Mouse (Mus musculus) lung, postnatal 0 days (tissue): Measurements from ENCODE around the gene Tbc1d2b. TPM values are rescaled to one million over a fixed set of nuclear protein-coding genes. Genes with fewer than 3 reads are reported as not detected.

Source experiments
- ATAC-seq: fragments of 200-750 bp; cut with Nextera tagmentation; 2 replicates; pipeline ENCODE4 v1.8.0; 2017; ENCODE audit warnings: moderate library complexity
- DNase-seq: peaks from one replicate; pipeline ENCODE4 v3.0.0-alpha.2; 2016; ENCODE audit warnings: low spot score
- H3K27ac ChIP-seq: fragments of 300-500 bp; sonication (generic); 2 replicates; pipeline ENCODE4 v1.5.1; 2014; ENCODE audit warnings: antibody characterized with exemption, mild to moderate bottlenecking, low read length, mixed read lengths
- H3K27me3 ChIP-seq: fragments of 300-500 bp; sonication (generic); replicated peaks from 2 replicates; pipeline ENCODE4 v1.6.1; 2014; ENCODE audit warnings: low read length, mixed read lengths; ENCODE audit not compliant: insufficient read depth
- H3K36me3 ChIP-seq: fragments of 300-500 bp; sonication (generic); 2 replicates; pipeline ENCODE4 v1.6.1; 2014; ENCODE audit warnings: low read length, mixed read lengths; ENCODE audit not compliant: insufficient read depth
- H3K4me1 ChIP-seq: fragments of 300-500 bp; sonication (generic); 2 replicates; pipeline ENCODE4 v1.6.1; 2014; ENCODE audit warnings: antibody characterized with exemption, low read depth, low read length, mixed read lengths; ENCODE audit not compliant: insufficient read depth
- H3K4me2 ChIP-seq: fragments of 300-500 bp; sonication (generic); replicated peaks from 2 replicates; pipeline ENCODE4 v1.6.1; 2014; ENCODE audit warnings: low read depth, mild to moderate bottlenecking, low read length, moderate library complexity, mixed read lengths
- H3K4me3 ChIP-seq: fragments of 300-500 bp; sonication (generic); 2 replicates; pipeline ENCODE4 v1.5.1; 2014; ENCODE audit warnings: low read depth, low read length
- H3K9ac ChIP-seq: fragments of 300-500 bp; sonication (generic); replicated peaks from 2 replicates; pipeline ENCODE4 v1.6.1; 2014; ENCODE audit warnings: low read depth, mild to moderate bottlenecking
- H3K9me3 ChIP-seq: fragments of 300-500 bp; sonication (generic); 2 replicates; pipeline ENCODE4 v1.6.1; 2016; ENCODE audit warnings: low read length, mixed read lengths
- CTCF ChIP-seq: IDR thresholded peaks from 2 replicates; pipeline ENCODE4 v1.5.1; 2016; ENCODE audit warnings: antibody characterized with exemption, mild to moderate bottlenecking
- EP300 ChIP-seq: IDR thresholded peaks from 2 replicates; pipeline ENCODE4 v1.6.1; 2016; ENCODE audit warnings: antibody characterized with exemption, mild to moderate bottlenecking, control low read depth
- WGBS: fragments of 180-500 bp; shearing (Covaris S2); extraction: QIAGEN DNeasy Blood & Tissue Kit; methylation state at CpG from one replicate; pipeline ENCODE4 v1.1.7; 2014; 5-methylcytosine and 5-hydroxymethylcytosine counted together
- polyA plus RNA-seq: library from polyadenylated mRNA; unstranded; fragments of >200 nt; fragmentation: Nextera tagmentation; extraction: Ambion mirVana; gene quantifications from 2 replicates; pipeline ENCODE4 v1.2.1, GENCODE M21; 2015

Gene Tbc1d2b
- polyA plus RNA-seq, 1 experiment from 2014 or later = 9.5 TPM

DNA sequence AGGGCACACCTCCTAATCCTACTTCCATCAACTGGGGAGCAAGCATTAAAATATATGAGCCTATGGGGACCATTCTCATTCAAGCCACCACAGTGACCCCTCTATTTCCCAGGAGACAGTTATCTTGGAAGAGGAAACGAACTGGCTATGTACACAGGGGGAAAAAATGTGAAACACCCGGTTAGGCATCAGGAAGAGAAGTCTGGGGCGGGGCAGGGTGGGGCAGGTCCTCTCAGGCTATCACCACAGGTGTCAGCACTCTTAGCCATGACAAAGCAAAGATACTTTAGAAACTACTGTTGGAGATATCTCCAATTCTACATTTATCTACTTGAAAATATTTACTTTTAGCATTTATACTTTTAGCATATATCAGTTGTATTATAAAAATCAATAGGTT, 8.5 kb downstream of the Tbc1d2b start:
- WGBS = 52% methylated on average over 3 of the region's 3 CpGs
- Histone ChIP-seq H3K4me2 (no peak overlapping the region), H3K4me1 (peaks cover 24% of the 10 kb centered on the region), H3K27ac (no peak overlapping the region), H3K27me3 (no peaks in the 10 kb centered on the region), H3K9me3 (no peaks in the 10 kb centered on the region), H3K36me3 (0 out of 2 replicates have a peak, but pooled peaks cover 5% of the 10 kb centered on the region), H3K4me3 (no peak overlapping the region), H3K9ac (no peak overlapping the region)
- DNase-seq (no peak), ATAC-seq (no peak)
- no peak for TF ChIP-seq CTCF

- H3K9me3 ChIP-seq = no peaks in the 10 kb centered on the region
- 37% methylated on average over 13 of the region's 13 CpGs for WGBS
- H3K27me3 ChIP-seq = no peaks in the 10 kb centered on the region
- DNase-seq (no peak), ATAC-seq (peak; percentile 29)
- TF ChIP-seq CTCF = no peak
- no peak for TF ChIP-seq EP300
- H3K4me3 ChIP-seq = no peak overlapping the region
- no peak overlapping the region for H3K9ac ChIP-seq
- no peak overlapping the region for H3K4me2 ChIP-seq
- no peak overlapping the region for H3K27ac ChIP-seq
- peaks cover 29% of the 10 kb centered on the region for H3K4me1 ChIP-seq
- H3K36me3 ChIP-seq = 0 out of 2 replicates have a peak, but pooled peaks cover 5% of the 10 kb centered on the region
Measured at GRCm38 (mm10) chr9:90260600-90261375, 9.8 kb downstream of the Tbc1d2b start.

DNA sequence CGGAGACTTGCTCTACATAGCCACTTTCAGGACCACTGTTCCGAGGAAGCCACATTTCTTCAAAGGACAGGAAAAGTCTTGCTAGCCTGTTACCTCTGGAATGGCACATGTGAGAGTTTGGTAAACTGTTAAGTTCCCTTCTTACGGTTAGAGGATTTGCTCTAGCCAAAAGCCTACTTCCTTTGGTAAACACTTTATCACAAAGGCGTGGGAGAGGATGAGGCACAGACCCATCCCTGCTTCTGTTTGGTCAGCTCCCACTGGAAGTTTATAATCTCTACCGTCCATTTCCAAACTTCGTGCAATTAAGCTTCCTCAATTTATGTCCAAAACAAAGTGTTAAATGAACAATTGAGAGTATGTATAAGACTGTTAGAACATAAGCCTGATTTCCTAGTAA, 10.5 kb downstream of the Tbc1d2b start:
- TF ChIP-seq EP300 = no peak
- TF ChIP-seq CTCF = no peak
- H3K4me2 ChIP-seq = no peak overlapping the region
- H3K9me3 ChIP-seq = no peaks in the 10 kb centered on the region
- no peak overlapping the region for H3K4me3 ChIP-seq
- ATAC-seq (no peak), DNase-seq (no peak)
- no peaks in the 10 kb centered on the region for H3K27me3 ChIP-seq
- 0 out of 2 replicates have a peak, but pooled peaks cover 5% of the 10 kb centered on the region for H3K36me3 ChIP-seq
- no peak overlapping the region for H3K27ac ChIP-seq
- 25% methylated on average over 6 of the region's 6 CpGs for WGBS
- no peak overlapping the region for H3K9ac ChIP-seq
- peaks cover 29% of the 10 kb centered on the region for H3K4me1 ChIP-seq

- no peak overlapping the region for H3K27ac ChIP-seq
- H3K4me3 ChIP-seq = no peak overlapping the region
- H3K27me3 ChIP-seq = no peaks in the 10 kb centered on the region
- H3K36me3 ChIP-seq = 0 out of 2 replicates have a peak, but pooled peaks cover 5% of the 10 kb centered on the region
- H3K9ac ChIP-seq = no peak overlapping the region
- DNase-seq (no peak), ATAC-seq (no peak)
- H3K4me1 ChIP-seq = peaks cover 29% of the 10 kb centered on the region
- H3K9me3 ChIP-seq = no peaks in the 10 kb centered on the region
- no peak overlapping the region for H3K4me2 ChIP-seq
- WGBS = 73% methylated on average over 12 of the region's 12 CpGs
- no peak for TF ChIP-seq EP300
- TF ChIP-seq CTCF = no peak
Measured at GRCm38 (mm10) chr9:90259400-90259950, 11.1 kb downstream of the Tbc1d2b start.

GRCm38 (mm10) chr9:90257754-90258531, 12.7 kb downstream of the Tbc1d2b start:
- no peaks in the 10 kb centered on the region; the same call in 1 of the 2 replicates for H3K36me3 ChIP-seq
- peaks cover 29% of the 10 kb centered on the region for H3K4me1 ChIP-seq
- DNase-seq = no peak
- no peak overlapping the region for H3K4me3 ChIP-seq
- 74% methylated on average over 13 of the region's 13 CpGs for WGBS
- no peak overlapping the region for H3K9ac ChIP-seq
- no peak overlapping the region for H3K27ac ChIP-seq
- no peak overlapping the region for H3K4me2 ChIP-seq
- no peak for ATAC-seq
- TF ChIP-seq CTCF (no peak), EP300 (no peak)
- H3K27me3 ChIP-seq = no peaks in the 10 kb centered on the region
- H3K9me3 ChIP-seq = no peaks in the 10 kb centered on the region

- H3K9me3 ChIP-seq = no peaks in the 10 kb centered on the region
- TF ChIP-seq EP300 (no peak), CTCF (no peak)
- H3K4me3 ChIP-seq = no peak overlapping the region
- no peaks in the 10 kb centered on the region for H3K27me3 ChIP-seq
- H3K4me1 ChIP-seq = peaks cover 29% of the 10 kb centered on the region
- DNase-seq (no peak), ATAC-seq (no peak)
- 70% methylated on average over 7 of the region's 7 CpGs for WGBS
- no peaks in the 10 kb centered on the region; the same call in 1 of the 2 replicates for H3K36me3 ChIP-seq
- H3K4me2 ChIP-seq = no peak overlapping the region
- no peak overlapping the region for H3K9ac ChIP-seq
- no peak overlapping the region for H3K27ac ChIP-seq
Measured at GRCm38 (mm10) chr9:90257220-90257619, 13.4 kb downstream of the Tbc1d2b start.
